Mouse (Mus musculus): ENCODE data around the gene Fam166b. TPM values are rescaled to one million over a fixed set of nuclear protein-coding genes. Genes with fewer than 3 reads are reported as not detected.
A peak's percentile ranks its signal among the peaks of the same experiment; 100 is the strongest.

The Fam166b gene
- total RNA-seq, 1 experiment from 2014 or later, result not detected

DNA sequence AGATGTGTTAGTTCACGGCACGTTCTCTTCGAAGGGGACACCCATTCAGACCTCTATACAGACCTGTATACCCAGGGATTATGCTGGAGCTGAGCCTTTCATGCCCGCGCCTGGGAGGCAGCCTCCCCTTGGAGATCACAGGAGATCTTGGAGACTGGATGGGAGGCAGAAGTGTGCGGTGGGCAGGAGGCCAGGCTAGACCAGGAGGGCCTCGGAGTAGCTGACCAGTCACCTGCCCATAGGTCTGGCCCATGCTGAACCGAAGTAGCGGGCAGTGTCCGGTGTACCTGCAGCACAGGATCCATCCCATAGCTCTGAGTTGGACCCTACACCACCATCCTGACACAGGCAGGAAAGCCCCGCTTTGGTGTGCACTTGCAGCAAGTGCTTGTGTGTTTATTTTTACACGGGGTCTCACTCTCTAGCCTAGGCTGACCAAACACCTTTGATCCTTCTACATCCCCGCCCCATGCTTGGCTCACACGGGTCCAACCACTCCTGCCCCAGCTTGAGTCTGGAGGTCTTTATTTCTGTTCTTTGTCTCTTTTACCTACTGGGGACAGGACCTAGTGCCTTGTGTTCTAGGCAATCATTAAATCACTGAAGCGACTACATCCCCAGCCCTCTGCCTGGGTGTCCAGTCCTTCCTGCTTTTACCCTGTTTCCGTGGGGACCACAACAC, 613 bp downstream of the Fam166b start:
- no peak for DNase-seq

DNA sequence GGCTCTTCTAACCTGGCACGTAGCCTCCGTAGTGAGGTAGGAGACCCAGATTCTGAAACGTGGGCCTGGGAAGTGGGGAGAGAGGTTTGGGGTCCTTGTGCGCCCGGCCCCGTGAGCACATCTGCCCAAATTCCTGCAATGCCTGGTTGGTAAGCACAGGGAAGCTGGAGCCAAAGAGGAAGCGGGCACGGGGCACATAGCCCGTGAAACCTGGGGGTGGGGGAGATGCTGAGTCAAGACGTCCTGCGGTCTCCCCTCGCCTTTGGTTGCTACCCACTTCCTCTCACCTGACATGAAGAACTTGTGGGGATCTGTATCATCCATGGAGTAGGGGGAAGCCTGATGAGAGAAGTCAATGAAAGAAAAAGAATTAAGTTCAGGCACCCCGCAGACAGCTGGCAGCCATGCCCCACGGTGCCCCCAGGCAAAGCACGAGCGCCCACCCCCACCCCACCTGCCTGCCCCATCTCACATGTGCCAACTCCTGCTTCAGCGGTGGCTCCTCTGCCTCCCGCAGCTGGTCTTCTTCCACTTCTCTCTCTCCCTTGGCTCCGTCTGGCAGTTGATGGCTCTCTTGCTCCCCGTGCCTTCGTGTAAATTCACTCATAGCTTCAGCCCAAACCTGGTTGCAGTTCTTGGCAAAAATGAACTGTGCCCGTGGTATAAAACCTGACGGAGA, 1.3 kb downstream of the Fam166b start:
- DNase-seq, result no peak

DNA sequence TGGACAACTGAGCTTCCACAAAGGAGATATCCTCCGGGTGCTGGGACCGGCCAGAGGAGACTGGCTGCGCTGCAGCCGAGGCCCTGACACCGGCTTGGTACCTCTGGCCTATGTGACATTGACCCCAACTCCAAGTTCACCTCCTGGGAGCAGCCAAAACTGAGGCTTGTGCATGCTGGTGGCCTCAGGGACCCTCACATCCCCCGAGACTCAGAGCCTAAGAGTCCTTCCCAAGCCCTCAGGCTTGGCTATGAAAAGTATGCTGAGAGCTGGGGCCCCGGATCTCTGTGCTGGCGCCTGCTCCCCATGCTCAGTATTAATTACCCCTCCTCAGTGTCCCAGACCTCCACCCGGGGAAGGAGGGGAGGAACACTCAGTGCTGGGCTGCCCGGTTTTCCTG, 2.4 kb downstream of the Fam166b start:
- DNase-seq, result no peak

DNA sequence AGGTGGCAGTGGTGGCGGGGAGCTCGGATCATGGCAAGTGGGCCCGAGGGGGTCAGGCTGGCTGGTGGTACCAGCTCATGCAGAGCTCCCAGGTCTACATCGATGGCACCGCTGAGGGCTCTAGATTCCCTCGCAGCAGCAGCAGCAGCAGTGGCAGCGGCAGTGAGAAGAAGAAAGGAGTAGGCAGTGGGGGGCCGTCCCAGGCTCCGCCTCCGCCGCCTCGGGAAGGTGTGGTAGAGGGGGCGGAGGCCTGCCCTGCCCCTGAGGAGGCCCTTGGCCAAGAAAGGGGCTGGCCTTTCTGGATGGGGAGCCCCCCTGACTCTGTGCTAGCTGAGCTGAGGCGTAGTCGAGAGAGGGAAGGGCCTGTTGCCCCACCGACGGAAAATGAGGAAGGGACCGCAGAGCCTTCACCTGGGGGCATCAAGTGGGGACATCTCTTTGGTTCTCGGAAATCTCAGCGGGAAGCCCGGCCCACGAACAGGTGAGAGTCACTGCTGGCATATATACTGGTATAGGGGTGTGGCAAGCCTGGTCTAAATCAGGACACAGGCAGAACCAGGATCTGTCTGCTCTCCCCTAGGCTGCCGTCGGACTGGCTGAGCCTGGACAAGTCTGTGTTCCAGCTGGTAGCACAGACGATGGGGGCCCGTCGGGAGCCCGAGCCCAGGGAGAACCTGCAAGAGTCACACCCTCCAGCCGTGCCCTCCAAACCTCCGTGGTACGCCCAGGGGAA, 3.1 kb downstream of the Fam166b start:
- no peak for DNase-seq

- peak; percentile 39 for DNase-seq
Measured at GRCm38 (mm10) chr4:43425197-43425596, 3.7 kb downstream of the Fam166b start.

DNA sequence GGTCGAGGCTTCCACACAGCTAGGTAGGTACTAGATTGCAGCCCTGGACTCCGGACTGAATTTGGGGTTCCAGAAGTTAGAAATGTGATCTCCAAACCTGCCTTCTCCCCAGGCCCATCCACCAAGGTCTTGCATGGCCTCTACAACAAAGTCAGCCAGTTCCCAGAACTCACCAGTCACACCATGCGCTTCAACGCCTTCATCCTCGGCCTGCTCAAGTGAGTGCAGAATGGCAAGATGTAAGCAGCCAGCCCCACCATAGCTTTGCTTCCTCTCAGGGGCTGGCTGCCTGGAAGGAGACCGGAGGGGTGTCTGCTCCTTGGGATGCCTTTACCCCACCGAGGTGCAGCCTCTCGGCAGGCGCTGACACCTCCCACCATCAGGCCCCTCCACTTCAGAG, 4.9 kb downstream of the Fam166b start:
- DNase-seq, result no peak

DNA sequence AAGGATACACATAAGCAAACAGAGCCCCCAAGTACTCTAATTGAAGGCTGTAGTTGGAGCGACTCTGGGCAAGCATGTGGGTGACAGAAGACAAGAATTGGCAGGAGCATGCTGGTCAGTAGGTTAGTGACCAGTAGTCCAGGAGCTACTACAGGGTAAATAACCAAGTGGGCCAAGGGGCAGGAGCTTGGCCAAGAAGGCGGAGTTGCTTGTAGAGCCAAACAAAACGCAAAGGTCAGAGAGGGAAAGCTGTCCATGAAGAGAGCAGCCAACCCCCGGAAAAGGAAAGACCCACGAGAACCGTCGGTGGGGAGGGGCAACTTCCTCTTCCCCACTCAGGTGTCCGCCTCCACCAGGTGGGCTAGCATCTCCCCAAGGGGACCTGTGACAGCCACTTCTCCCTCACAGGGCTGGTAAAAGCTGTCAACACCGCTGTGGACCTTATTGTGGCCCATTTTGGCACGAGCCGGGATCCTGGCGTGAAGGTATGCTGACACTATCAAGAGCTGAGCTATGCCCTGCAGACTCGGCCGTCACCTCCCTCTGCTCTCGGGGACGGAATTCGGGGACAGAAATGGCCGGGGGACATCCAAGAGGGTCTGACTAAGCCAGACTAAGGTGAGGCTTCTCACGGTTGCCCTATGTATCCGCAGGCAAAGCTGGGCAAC, 5.5 kb downstream of the Fam166b start:
- DNase-seq, result peak; percentile 65

DNA sequence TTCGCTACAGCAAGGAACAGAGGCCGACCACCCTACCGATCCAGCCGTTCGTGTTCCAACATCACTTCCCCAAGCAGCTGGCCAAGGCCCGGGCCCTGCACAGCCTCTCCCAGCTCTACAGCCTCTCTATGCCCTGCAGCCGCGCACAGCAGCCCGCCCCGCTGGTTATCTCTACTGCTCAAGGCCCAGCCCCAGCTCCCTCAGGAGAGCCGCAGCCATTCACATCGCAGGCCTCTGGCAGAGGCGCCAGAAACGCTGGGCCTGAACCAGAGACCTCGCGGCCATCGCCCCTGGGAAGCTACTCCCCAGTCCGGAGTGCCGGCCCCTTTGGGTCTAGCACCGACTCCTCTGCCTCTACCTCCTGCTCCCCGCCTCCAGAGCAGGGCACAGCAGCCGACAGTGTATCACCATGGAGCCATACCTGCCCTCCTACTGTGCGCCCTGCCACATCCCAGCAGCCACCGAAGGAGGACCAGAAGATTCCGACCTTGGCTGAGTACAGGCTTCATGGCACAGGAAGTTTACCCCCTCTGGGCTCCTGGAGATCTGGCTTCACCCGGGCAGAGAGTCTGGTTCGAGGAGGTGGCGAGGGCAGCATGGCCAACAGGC, 7.2 kb downstream of the Fam166b start:
- no peak for DNase-seq

GRCm38 (mm10) chr4:43420305-43420704, 8.6 kb downstream of the Fam166b start:
- DNase-seq, result peak; percentile 86

DNA sequence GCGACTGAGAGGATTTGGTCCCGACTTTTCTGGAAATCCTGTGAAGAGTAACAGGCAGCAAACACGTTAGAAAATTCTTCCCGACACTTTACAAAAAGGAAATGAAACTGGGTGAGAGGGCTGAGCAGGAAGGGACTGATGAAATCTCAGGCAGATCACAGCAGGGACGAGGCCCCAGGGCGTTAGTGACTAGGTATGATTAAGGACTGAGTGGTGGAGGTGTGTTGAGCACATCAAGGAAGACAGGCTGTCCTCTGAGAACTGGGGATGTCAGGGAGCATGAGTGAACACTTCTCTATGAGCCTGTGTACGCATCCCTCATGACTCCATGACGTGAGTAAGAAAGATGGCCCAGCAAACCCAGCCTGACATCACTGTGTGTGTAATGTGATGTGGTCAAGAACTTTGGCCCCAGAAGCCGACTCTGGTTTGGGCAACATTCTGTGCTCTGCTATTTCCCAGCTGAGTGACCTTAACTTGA, 9.1 kb downstream of the Fam166b start:
- peak; percentile 39 for DNase-seq

DNA sequence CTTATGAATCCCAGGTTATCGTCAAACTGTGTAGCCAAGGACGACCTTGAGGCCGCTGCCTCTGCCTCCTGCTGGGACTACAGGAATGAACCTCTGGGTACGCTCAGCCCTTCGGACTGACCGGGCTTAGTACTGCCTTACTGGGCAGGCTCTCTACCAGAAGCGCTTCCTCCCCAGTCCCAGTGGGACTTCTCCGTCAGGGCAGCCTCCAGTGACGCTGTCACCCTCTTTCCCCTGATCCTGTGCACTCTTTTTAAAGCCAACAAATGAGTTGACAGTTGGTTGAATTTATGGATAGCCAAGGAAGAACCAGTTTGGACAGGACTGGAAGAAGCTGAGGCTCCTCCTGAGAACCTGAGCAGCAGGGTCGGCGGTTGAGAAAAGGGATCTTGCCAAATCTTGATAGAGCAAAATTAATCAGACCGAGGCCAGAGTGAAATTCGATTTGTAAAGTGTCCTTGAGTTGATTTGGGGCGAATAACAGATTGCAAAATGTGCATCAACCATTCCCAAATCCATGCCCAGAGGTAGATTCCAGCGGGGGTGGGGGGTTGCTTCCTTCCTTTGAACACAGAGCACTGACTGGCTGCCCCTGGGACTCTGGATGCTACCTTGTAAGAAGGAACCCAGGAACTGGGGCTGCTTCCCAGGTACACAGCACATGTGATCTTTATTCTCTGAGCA, 9.8 kb downstream of the Fam166b start:
- peak; percentile 75 for DNase-seq

- no peak for DNase-seq
Measured at GRCm38 (mm10) chr4:43418450-43418849, 10.5 kb downstream of the Fam166b start.

DNA sequence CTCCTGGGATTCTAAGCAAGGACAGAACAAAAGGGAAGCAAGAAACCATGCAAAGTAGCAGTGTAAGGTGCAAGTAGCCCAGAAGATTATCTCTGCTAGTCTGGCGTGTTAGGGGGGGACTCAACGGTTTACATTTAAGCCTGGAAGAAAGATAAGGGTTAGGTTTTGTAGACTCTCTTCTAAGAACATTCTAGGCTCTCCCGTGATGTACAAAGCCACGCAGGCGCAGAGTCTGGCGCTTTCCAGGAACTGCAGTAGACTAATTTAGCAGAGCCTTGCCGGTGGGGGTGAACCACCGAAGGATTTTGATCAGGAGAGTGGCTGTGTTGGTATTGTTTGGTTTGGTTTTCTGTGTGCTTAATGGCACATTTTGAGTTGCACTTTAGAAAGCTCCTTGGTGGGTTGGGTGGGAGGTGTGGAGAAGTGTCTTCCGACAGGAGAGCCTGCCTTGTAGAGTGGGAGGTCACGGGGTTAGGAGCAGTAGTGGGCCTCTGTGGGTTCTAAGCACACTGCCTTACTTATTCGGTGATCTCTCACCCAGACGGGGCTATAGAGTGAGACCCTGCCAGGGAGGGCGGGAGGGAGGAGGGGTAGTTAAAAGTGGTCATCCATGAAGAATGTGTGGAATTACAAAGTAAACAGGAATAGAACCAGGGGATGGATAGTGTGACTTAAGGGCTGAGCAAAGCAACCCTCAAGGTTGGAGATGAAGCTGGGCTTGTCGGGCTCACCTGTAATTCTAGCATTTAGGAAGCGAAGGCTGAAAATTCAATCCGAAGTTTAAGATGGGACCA, 11.5 kb downstream of the Fam166b start:
- no peak for DNase-seq

DNA sequence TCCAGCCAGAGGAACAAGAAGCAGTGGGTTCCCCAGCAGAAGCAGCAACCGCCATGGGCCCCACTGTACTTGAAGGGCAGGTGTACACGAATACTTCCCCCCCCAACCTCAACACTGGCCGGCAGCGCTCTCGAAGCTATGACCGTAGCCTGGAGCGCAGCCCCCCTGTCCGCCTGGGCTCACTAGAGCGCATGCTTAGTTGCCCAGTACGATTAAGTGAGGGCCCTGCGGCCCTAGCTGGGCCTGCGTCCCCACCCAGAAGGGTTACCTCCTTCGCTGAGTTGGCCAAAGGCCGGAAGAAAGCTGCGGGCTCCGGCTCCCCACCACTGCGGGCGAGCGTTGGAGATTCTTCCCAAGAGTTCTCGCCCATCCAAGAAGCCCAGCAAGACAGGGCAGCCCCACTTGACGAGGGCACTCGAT, 12.9 kb downstream of the Fam166b start:
- DNase-seq, result no peak

GRCm38 (mm10) chr4:43415221-43416070, 13.5 kb downstream of the Fam166b start:
- no peak for DNase-seq

DNA sequence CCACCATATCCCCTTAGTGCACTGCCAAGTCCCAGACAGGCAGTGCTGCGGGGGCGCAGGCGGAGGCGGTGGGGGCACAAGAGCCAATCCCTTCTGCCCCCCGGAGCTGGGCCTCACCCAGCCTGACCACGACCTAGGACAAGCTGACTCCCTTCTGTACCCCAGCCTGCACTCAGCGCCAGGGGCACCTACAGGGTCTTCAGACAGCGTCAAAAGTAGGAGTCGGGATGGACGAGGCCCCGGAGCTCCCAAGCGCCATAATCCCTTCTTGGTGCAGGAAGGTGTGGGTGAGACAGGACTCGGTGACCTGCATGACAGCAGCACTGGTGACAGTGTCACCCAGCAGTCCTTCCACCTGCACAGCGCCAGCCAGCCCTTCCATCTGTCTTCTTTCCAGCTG, 14.2 kb downstream of the Fam166b start:
- no peak for DNase-seq

DNA sequence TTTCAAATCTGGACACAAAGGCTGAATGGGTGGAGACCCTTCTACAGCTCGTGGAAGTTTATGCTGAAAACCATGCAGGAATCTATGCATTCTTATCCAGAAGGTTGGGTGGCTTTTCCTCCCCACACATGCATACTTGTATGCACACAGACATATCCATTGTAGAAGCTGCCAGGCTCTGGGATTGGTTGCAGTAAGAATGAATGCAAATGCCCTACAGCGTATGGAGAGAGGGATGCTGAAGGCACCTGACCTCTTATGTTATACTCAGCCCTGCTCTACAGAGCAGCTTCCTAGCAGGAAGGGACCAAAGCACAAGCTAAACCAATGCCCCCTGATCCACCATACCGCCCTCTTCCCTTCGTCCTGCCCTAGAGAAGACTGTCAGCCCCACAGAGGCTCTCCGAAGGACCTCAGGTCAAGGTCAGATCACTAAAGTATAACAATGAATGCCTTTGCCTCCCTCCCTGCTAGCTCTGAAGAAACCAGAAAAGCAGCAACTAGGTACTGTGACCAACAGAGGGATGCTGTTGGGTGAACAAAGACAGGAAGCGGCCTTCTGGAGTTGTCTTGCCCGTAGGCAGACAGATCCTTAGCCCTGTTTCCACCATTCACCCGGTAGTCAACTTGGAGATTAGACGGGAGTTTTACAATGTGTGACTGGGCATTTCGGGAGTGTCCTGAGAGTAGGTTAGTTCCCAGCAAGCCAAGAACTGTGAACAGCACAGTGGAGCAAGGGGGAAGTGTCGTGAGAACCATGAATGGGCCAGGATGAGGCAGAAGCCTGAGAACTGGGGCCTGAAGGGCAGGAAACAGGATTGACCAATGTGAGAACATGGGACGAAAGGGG, 21.6 kb downstream of the Fam166b start:
- no peak for DNase-seq

DNA sequence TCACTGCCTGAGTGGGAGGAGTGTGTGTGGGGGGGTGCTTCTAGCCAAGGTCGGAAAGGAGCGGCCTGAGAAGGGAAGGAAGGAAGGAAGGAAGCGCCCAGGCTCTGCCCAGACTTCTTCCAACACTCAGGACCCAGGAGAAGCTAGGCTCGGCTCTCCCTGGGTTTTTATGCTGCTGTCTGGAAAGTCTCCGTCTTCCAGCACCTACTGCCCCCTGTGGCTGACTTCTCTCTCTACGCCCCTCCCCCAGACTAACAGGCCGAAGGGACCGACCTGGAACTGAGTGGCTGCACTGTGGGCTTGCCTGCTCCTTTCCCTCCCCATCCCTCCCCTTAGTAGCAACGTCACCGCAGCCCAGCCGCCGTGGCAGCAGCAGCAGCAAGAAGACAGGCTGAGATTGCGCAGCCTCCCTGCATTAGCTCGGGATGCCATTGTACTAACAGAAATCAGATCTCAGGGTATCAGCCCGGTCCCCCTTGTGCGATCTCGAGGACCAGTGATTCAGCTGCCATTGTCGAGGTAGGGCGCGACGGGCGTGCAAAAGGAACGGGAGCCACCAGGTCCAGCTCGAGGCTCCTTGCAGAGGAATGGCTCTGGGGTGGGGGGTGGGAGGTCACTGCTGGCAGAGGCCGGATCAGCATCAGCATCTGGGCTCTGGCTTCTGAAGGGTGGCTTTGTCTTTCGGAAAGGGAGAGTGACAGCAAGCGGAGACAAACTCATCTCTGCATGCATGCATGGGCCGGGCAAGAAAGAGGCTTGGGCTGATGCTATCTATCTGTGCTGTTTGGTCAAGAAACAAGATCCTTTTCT, 22.6 kb downstream of the Fam166b start:
- DNase-seq, result peak; percentile 90

Measured in adrenal gland, postnatal 14 days (tissue).